Mouse (Mus musculus) limb, embryonic 10.5 days (tissue): ENCODE measurements at regions not wholly inside any gene's neighbourhood (a gene's known extent, or its start where the extent isn't known, plus 50 kb on each side); places are given as distances from the start of the nearest gene placed in this dataset.

Source experiments
- DNase-seq: peaks from one replicate; pipeline ENCODE4 v3.0.0-alpha.2; 2017; ENCODE audit warnings: low spot score
- H3K27ac ChIP-seq: fragments of 300-500 bp; sonication (generic); 2 replicates; pipeline ENCODE4 v1.5.1; 2016; ENCODE audit warnings: mild to moderate bottlenecking
- H3K27me3 ChIP-seq: fragments of 300-500 bp; sonication (generic); 2 replicates; pipeline ENCODE4 v1.6.1; 2016; ENCODE audit warnings: low read depth, mild to moderate bottlenecking; ENCODE audit not compliant: poor library complexity, severe bottlenecking
- H3K36me3 ChIP-seq: fragments of 300-500 bp; sonication (generic); 2 replicates; pipeline ENCODE4 v1.6.1; 2016; ENCODE audit warnings: mild to moderate bottlenecking, moderate library complexity
- H3K4me1 ChIP-seq: fragments of 300-500 bp; sonication (generic); 2 replicates; pipeline ENCODE4 v1.6.1; 2016
- H3K4me3 ChIP-seq: fragments of 300-500 bp; sonication (generic); 2 replicates; pipeline ENCODE4 v1.5.1; 2016; ENCODE audit warnings: mild to moderate bottlenecking, moderate library complexity
- H3K9me3 ChIP-seq: fragments of 300-500 bp; sonication (generic); replicated peaks from 2 replicates; pipeline ENCODE4 v1.6.1; 2016; ENCODE audit warnings: mild to moderate bottlenecking
- WGBS: fragments of 180-500 bp; shearing (Covaris S2); methylation state at CpG from one replicate; pipeline ENCODE4 v1.1.7; 2016; 5-methylcytosine and 5-hydroxymethylcytosine counted together

DNA sequence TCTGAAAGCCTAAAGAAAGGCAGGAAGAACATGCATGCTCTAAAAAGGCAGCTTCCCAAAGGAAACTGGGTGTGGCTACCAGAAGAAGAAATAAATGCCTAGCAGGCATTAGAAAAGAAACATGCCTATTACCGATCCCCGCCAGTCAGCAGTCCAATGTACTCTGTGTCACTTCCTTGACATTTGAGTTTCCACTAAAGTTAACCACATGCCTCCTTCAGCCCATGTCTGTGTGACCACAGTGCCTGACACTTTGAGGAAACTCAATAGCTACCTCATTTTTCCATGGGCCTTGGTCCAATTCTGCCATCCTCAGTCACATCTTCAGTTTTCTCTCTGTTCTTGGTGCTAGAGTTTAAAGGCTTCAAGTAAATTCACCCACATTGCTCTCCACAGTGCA, 233.7 kb upstream of the Isx start:
- H3K4me1 ChIP-seq, result no peaks in the 10 kb centered on the region
- no peaks in the 10 kb centered on the region for H3K27me3 ChIP-seq
- no peak overlapping the region for H3K4me3 ChIP-seq
- H3K27ac ChIP-seq, result no peak overlapping the region
- WGBS, result 95% methylated on average over 2 of the region's 2 CpGs
- no peak for DNase-seq
- no peaks in the 10 kb centered on the region for H3K9me3 ChIP-seq
- H3K36me3 ChIP-seq, result no peaks in the 10 kb centered on the region

DNA sequence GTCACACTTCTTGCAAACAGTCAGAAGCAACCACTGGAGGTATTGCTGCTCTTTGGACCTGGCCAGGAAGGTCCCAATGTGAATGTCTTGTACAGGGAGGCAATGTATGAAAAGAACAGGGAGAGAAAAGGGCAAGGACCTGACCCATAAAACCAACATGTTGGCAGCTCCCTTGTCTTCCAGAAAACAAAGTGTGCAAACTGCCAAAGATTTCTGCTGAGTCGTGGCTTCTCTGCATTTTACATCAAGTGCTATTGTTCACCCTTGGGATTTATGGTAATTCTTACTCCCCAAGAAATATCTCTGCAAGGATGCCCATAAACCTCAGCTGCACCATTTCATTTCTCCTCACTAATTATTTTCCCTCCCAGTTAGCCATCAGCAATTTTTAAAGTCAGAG, 232.3 kb upstream of the Isx start:
- Histone ChIP-seq H3K27ac (no peak overlapping the region), H3K27me3 (no peaks in the 10 kb centered on the region), H3K9me3 (no peaks in the 10 kb centered on the region), H3K4me1 (no peaks in the 10 kb centered on the region), H3K36me3 (no peaks in the 10 kb centered on the region), H3K4me3 (no peak overlapping the region)
- 70% methylated on average over 1 of the region's 1 CpGs for WGBS
- DNase-seq, result no peak

DNA sequence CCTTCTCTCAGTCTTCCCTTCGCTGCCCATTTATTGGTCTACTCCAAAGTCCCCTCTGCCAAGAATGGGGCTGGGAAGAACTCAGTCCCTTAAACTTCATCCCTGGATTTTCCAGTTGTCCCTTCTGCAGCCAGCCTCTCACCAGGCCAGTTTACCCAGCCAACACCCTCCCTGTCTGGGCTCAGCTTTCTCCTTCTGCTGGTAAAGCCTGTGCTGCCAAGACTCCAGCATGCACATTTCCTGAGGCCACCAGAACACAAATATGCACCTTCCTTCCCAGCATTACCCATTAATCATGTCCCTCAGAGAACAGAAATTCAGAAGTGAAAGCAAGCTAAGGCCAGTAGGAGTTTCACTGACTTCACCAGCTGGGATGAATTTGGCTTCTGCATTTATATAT, 213.0 kb upstream of the Isx start:
- no peaks in the 10 kb centered on the region for H3K27me3 ChIP-seq
- no peaks in the 10 kb centered on the region for H3K9me3 ChIP-seq
- WGBS, result 93% methylated on average over 1 of the region's 1 CpGs
- no peak overlapping the region for H3K27ac ChIP-seq
- DNase-seq, result no peak
- H3K4me3 ChIP-seq, result no peak overlapping the region
- H3K36me3 ChIP-seq, result no peaks in the 10 kb centered on the region
- no peaks in the 10 kb centered on the region for H3K4me1 ChIP-seq

DNA sequence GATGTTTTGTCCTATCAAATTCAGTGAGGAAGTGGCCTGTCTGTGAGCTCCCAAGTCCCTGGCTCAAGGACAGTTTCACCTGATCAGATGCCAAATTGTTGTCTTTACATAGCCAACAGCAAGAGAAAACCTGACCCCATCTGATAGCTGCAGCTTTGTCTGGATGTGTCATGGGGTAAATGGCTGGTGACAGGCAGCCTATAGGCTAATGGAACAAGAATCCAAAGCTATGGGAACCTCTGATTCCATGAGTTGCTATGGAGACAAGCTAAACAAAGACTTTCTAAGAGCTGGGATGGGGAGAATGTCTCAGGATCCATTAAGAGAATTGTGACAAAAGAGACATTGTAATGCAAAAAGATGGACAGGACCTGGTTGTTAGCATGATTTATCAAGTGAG, 184.6 kb upstream of the Isx start:
- DNase-seq, result no peak
- Histone ChIP-seq H3K9me3 (no peaks in the 10 kb centered on the region), H3K27me3 (no peaks in the 10 kb centered on the region), H3K4me1 (no peaks in the 10 kb centered on the region), H3K27ac (no peak overlapping the region), H3K36me3 (no peaks in the 10 kb centered on the region), H3K4me3 (no peak overlapping the region)

DNA sequence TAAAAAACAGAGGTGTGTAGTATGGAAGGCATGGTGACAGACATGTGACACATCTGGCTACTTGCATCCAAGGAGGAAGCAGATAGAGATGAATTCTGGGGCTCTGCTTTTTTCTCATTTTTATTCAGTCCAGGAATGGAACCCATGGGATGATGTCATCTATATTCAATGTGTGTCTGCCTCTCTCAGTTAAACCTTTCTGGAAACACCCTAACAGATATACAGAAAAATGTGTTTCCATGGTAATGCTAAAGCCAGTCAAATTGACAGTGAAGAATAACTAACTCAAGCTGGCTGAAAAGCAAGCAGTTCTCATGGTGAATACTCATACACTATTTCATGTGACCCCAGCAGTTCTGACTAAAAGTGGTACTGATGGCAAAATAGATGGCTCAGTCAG, 177.0 kb upstream of the Isx start:
- Histone ChIP-seq H3K27ac (no peak overlapping the region), H3K36me3 (no peaks in the 10 kb centered on the region), H3K4me3 (no peak overlapping the region), H3K4me1 (peaks cover 11% of the 10 kb centered on the region), H3K9me3 (no peaks in the 10 kb centered on the region), H3K27me3 (no peaks in the 10 kb centered on the region)
- DNase-seq, result no peak

DNA sequence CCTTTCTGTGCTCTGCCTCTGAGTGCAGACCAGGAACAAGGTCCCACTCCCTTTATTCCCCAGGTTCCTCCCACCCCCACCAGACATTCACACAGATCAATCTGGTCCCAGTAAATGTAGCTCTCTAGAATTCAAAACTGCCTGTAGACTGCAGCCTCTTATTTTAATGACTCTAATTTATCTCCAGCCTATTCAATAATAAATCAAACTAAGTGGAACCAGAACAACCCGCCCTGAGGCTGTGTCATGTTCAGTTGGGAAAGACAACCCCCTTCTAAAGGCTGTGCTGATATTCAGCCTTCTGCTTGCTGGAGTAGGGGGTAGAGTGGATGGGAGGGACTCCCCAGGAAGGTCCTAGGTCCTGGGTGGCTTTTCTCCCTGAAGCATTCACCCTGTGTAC, 175.7 kb upstream of the Isx start:
- H3K4me3 ChIP-seq, result no peak overlapping the region
- 35% methylated on average over 1 of the region's 1 CpGs for WGBS
- H3K27me3 ChIP-seq, result no peaks in the 10 kb centered on the region
- H3K36me3 ChIP-seq, result no peaks in the 10 kb centered on the region
- H3K9me3 ChIP-seq, result no peaks in the 10 kb centered on the region
- no peak overlapping the region for H3K27ac ChIP-seq
- H3K4me1 ChIP-seq, result peaks cover 11% of the 10 kb centered on the region
- no peak for DNase-seq

DNA sequence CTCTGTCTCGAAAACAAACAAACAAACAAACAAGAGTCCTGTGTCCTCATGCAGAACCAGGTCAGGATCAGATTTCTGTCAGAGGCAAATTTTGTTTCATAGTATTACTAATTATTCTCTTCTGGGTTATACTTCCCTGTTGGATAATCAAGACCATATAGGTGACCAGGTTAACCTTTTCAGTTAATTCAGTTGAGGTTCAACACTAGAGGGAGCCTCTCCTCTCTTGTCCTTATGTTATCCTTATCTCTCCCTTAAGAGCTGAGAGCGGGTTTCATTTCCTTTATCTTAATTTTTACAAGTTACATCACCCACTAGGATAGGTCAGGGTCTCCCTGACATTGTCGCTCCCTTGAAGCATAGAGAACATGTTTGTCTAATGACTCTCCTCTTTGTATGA, 160.4 kb upstream of the Isx start:
- Histone ChIP-seq H3K36me3 (no peaks in the 10 kb centered on the region), H3K4me3 (no peak overlapping the region), H3K27ac (no peak overlapping the region), H3K4me1 (no peaks in the 10 kb centered on the region), H3K9me3 (no peaks in the 10 kb centered on the region), H3K27me3 (no peaks in the 10 kb centered on the region)
- WGBS, result 75% methylated on average over 3 of the region's 3 CpGs
- DNase-seq, result no peak

DNA sequence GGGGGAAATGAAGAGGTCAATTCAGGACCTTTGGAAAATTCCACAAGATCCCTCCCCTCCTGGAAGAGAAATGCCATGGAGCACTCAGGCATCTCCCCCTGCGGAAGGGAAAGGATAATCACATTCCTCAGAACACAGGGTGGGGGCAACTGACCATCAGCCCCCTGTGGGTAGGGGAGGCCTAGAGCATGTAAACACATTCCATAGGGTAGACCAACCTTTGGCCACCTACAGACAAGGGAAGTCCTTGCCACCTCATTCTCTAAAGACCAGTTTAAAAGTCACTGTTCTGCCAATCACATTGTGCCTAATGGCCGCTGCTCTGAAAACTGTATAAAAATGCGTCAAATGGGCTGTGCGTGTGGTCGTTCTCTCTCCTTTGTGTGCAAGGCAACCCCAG, 156.9 kb upstream of the Isx start:
- H3K9me3 ChIP-seq, result no peaks in the 10 kb centered on the region
- H3K36me3 ChIP-seq, result no peaks in the 10 kb centered on the region
- DNase-seq, result no peak
- H3K4me3 ChIP-seq, result no peak overlapping the region
- no peaks in the 10 kb centered on the region for H3K4me1 ChIP-seq
- no peak overlapping the region for H3K27ac ChIP-seq
- WGBS, result 88% methylated on average over 5 of the region's 5 CpGs
- H3K27me3 ChIP-seq, result no peaks in the 10 kb centered on the region

DNA sequence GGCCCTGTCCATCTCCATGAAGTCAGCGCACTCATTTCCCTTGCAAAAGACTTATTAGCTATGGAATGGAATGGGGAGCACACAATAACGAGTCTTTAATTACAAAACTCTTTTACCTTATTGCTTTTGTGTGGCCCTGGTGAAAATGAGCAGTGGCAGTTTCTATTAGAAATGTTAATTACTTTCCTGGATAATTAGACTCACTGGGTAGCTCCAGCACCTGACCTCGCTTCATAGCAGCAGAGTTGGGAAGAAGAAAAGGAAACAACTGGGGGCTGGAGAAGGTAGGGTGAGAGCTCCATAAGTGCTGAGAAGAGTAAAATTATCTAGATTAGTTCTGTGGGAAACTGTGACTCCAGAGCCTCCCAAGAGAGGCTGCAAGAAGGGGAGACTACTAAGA, 108.2 kb upstream of the Isx start:
- Histone ChIP-seq H3K36me3 (no peaks in the 10 kb centered on the region), H3K9me3 (no peaks in the 10 kb centered on the region), H3K27me3 (no peaks in the 10 kb centered on the region), H3K27ac (no peak overlapping the region), H3K4me3 (no peak overlapping the region), H3K4me1 (no peaks in the 10 kb centered on the region)
- WGBS, result 78% methylated on average over 3 of the region's 3 CpGs
- no peak for DNase-seq

DNA sequence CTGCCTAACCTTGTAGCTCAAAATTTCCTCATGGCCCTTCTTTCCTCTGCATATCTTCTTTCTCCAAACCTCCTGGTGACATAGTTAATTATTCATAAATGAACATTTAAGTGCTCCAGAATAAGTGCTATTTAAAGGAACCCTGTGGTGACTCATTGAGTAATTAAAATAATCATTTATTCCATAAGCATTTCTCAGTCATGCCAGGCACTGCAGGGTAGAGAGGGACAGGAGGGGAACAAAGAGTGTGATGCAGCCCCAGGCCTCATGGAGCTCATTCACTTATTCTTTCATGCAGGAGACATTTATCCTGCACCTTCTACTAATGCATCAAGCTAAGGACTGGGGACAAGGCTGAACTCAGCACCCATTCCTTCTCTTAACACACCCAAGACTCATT, 97.4 kb upstream of the Isx start:
- Histone ChIP-seq H3K36me3 (no peaks in the 10 kb centered on the region), H3K9me3 (no peaks in the 10 kb centered on the region), H3K4me3 (no peak overlapping the region), H3K27me3 (no peaks in the 10 kb centered on the region), H3K27ac (no peak overlapping the region), H3K4me1 (no peaks in the 10 kb centered on the region)
- no peak for DNase-seq

DNA sequence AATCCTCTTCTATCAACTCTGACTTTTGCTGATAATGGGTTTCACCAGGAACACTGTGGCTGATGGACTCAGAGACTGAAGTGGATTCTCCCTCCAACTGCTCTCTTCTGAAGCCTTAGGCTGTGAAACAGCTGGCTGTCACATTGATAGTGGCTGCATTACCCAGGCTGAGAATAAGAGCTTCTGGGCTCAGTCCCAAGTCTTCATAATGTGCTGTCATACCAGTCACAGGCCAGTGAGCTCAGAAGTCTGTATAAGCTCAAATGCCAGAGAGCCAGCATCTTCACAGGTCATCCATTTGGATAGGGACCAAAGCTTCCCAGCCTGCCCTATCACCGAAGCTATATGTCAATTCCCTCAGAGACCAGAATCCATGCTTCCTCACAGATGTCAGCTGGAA, 91.9 kb upstream of the Isx start:
- H3K9me3 ChIP-seq, result peaks cover 2% of the 10 kb centered on the region; the same call in 1 of the 2 replicates
- H3K4me1 ChIP-seq, result no peaks in the 10 kb centered on the region
- DNase-seq, result no peak
- no peaks in the 10 kb centered on the region for H3K36me3 ChIP-seq
- H3K27ac ChIP-seq, result no peak overlapping the region
- H3K27me3 ChIP-seq, result no peaks in the 10 kb centered on the region
- no peak overlapping the region for H3K4me3 ChIP-seq
- 89% methylated on average over 1 of the region's 1 CpGs for WGBS

DNA sequence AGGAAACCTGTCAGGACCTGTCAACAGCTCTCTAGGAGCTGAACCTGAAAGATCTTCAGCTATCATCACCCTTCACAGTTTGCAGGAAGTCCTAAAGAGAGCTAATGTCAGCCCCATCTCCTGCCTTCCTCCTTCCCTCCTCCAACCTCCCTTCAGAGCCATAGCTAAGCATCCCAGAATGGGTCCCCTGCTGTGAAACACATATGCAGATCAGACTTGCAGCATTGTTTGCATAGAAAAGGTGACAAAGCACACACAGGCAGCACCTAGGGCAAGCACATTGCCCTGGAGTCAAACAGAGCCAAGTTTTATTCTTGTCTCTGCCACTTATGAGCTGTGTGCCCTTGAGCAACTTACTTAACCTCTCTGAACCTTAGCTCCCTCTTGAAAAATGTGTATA, 64.3 kb upstream of the Isx start:
- H3K4me3 ChIP-seq, result no peak overlapping the region
- no peaks in the 10 kb centered on the region for H3K4me1 ChIP-seq
- no peaks in the 10 kb centered on the region for H3K36me3 ChIP-seq
- DNase-seq, result no peak
- no peaks in the 10 kb centered on the region for H3K27me3 ChIP-seq
- H3K27ac ChIP-seq, result no peak overlapping the region
- H3K9me3 ChIP-seq, result no peaks in the 10 kb centered on the region

DNA sequence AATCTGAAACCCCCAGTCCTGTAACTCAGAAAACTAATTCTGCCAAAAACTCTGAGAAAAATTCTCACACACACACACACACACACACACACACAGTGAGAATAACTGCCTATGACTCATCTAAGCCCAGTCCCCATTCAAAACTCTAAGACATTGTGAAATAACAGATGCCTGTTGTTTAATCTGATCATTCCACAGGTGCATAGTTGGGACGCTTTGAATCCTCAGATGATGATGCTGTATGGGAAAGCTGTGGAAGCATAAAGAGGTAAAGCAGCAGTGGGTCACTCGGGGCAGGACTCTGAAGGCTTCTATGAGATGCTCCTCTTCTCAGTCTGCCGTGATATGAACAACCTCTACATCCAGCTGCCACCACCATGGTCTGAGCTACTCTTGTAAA, 62.9 kb upstream of the Isx start:
- WGBS, result 83% methylated on average over 3 of the region's 3 CpGs

DNA sequence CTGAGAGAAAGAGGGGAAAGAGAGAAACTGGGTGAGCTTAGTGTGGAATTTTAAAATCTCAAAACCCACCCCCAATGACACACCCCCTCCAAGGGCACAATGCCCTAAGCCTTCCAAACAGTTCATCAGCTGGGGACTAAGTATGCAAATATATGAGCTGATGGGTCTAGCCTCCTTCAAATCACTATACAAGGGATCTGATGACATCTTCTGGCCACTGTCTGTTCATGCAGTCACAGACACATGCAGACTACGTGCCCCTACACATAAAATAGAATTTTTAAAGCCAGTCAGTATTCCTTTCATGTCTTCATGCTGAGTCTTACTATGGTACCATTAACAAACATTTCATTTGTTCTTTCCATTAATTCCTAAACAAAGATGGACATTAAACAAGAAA, 54.5 kb upstream of the Isx start:
- DNase-seq, result peak; percentile 11
- H3K27me3 ChIP-seq, result no peaks in the 10 kb centered on the region
- H3K9me3 ChIP-seq, result no peaks in the 10 kb centered on the region
- H3K27ac ChIP-seq, result no peak overlapping the region
- no peaks in the 10 kb centered on the region for H3K4me1 ChIP-seq
- WGBS, result 74% methylated on average over 1 of the region's 1 CpGs
- no peaks in the 10 kb centered on the region for H3K36me3 ChIP-seq
- H3K4me3 ChIP-seq, result no peak overlapping the region

More for the DNA sequence above, 62.9 kb upstream of the Isx start:
- Histone ChIP-seq H3K27ac (no peak overlapping the region), H3K4me1 (no peaks in the 10 kb centered on the region), H3K4me3 (no peak overlapping the region), H3K9me3 (no peaks in the 10 kb centered on the region), H3K27me3 (no peaks in the 10 kb centered on the region), H3K36me3 (no peaks in the 10 kb centered on the region)
- DNase-seq, result no peak

DNA sequence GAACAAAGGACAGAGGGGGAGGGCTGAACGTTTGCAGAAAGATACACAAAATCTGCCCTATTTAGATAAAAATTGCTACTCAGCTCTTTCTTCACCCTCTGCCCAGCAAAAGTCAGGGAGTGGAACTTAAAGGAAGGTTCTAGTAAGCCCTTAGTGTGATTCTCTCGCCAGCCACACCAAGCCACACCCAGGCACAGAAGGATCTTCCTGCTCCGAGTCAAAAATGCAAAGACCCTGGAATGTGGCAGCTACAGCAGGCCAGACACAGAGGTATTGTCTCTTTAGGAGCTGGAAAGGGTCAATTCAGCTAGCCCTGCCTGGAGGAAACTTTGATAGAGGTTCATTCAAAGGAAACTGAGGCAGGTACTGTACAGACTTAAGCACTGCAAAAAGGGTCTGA, 52.3 kb upstream of the Isx start:
- no peak overlapping the region for H3K27ac ChIP-seq
- no peaks in the 10 kb centered on the region for H3K4me1 ChIP-seq
- no peaks in the 10 kb centered on the region for H3K27me3 ChIP-seq
- WGBS, result 51% methylated on average over 3 of the region's 3 CpGs
- H3K4me3 ChIP-seq, result no peak overlapping the region
- no peaks in the 10 kb centered on the region for H3K36me3 ChIP-seq
- H3K9me3 ChIP-seq, result no peaks in the 10 kb centered on the region
- no peak for DNase-seq
